11 mouse cellular contexts compared by ENCODE assay signal in the genomic region with DNA sequence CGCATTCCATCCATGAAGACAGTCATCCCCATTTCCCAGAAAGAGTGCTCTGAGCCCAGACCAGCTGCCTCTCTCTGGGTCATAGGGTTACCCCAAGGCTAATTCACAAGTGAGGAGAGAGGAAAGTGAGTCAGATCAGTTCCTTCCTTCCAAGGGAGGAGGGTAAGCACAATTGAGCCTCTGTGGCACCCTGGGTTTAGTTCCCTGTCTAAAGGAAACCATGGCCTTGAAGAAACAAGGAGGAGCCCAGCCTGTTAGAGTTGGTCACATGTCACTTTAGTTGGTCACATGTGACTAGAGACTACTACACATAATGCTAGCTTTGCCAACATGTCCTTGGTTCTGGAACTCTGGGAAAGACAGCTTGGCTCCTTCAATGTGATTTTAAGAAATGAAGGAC. TPM values are rescaled to one million over a fixed set of nuclear protein-coding genes. Genes with fewer than 3 reads are reported as not detected.
DNase-seq lines count a peak whose midpoint lies in the region; ATAC-seq lines count a peak whose summit lies in the region.
"Had no signal": no experiment of that assay in that cellular context is flagged by ENCODE, and none has a peak within 500 bp of the region (broad histone marks: within the 10 kb centered on the region; RNA-seq: fewer than 3 reads in every experiment).

No protein-coding gene starts in this region.

- H3K27ac ChIP-seq in kidney, embryonic 15.5 days, result peak overlapping the region; percentile 95
- peak overlapping the region; percentile 71 for H3K27ac ChIP-seq in embryonic facial prominence, embryonic 14.5 days (replicated peaks; ENCODE audit: low read depth, low read length)
- H3K27ac ChIP-seq in liver, embryonic 16.5 days (ENCODE audit: low read length), result peak overlapping the region; percentile 43; the same call in 1 of the 2 replicates
- H3K27ac ChIP-seq in neural tube, embryonic 15.5 days (replicated peaks), result no peak overlapping the region

- no peaks in the 10 kb centered on the region for H3K36me3 ChIP-seq in kidney, embryonic 15.5 days
- no peaks in the 10 kb centered on the region for H3K36me3 ChIP-seq in embryonic facial prominence, embryonic 14.5 days (ENCODE audit: control insufficient read depth, insufficient read depth, low read length)
- no peaks in the 10 kb centered on the region for H3K36me3 ChIP-seq in liver, embryonic 16.5 days (ENCODE audit: control insufficient read depth, insufficient read depth)
- H3K36me3 ChIP-seq in neural tube, embryonic 15.5 days, result no peaks in the 10 kb centered on the region

- peaks cover 90% of the 10 kb centered on the region for H3K4me1 ChIP-seq in kidney, embryonic 15.5 days
- peaks cover 55% of the 10 kb centered on the region for H3K4me1 ChIP-seq in embryonic facial prominence, embryonic 14.5 days (ENCODE audit: control insufficient read depth, insufficient read depth, low read length)
- H3K4me1 ChIP-seq in liver, embryonic 16.5 days (ENCODE audit: control insufficient read depth, low read depth, low read length), result peaks cover 10% of the 10 kb centered on the region
- H3K4me1 ChIP-seq in neural tube, embryonic 15.5 days, result peaks cover 55% of the 10 kb centered on the region

- no peaks in the 10 kb centered on the region for H3K9me3 ChIP-seq in kidney, embryonic 15.5 days (replicated peaks)
- no peaks in the 10 kb centered on the region for H3K9me3 ChIP-seq in embryonic facial prominence, embryonic 14.5 days (ENCODE audit: control insufficient read depth, low read length)
- no peaks in the 10 kb centered on the region for H3K9me3 ChIP-seq in liver, embryonic 16.5 days (replicated peaks; ENCODE audit: control insufficient read depth, low read length)
- H3K9me3 ChIP-seq in neural tube, embryonic 15.5 days (replicated peaks), result no peaks in the 10 kb centered on the region

- no peak overlapping the region for H3K4me3 ChIP-seq in kidney, embryonic 15.5 days (replicated peaks)
- H3K4me3 ChIP-seq in embryonic facial prominence, embryonic 14.5 days (ENCODE audit: low read depth, low read length), result no peak overlapping the region
- H3K4me3 ChIP-seq in liver, embryonic 16.5 days (ENCODE audit: low read depth, low read length), result no peak overlapping the region
- H3K4me3 ChIP-seq in neural tube, embryonic 15.5 days (replicated peaks), result no peak overlapping the region

- ATAC-seq in kidney, embryonic 15.5 days (replicated peaks; ENCODE audit: low FRiP score), result no peak
- ATAC-seq in embryonic facial prominence, embryonic 14.5 days (ENCODE audit: low read depth), result no peak
- ATAC-seq in liver, embryonic 16.5 days (ENCODE audit: low read depth), result peak; percentile 27; the same call in 1 of the 2 replicates
- ATAC-seq in neural tube, embryonic 15.5 days (ENCODE audit: low FRiP score), result no peak

- DNase-seq in adrenal gland, adult 2 months, result peak; percentile 47
- no peak for DNase-seq in adrenal gland, postnatal 36 days
- DNase-seq in kidney, adult 18-20 months, result no peak
- DNase-seq in embryonic facial prominence, embryonic 14.5 days (ENCODE audit: low spot score), result no peak
- no peak for DNase-seq in embryo, embryonic 10 days (ENCODE audit: low spot score)

- WGBS in kidney, embryonic 15.5 days, result 89% methylated on average over 1 of the region's 1 CpGs
- WGBS in embryonic facial prominence, embryonic 14.5 days, result 86% methylated on average over 1 of the region's 1 CpGs
- WGBS in liver, embryonic 16.5 days (ENCODE audit: insufficient replicate concordance), result 68% methylated on average over 1 of the region's 1 CpGs
- 83% methylated on average over 1 of the region's 1 CpGs for WGBS in neural tube, embryonic 15.5 days

- H3K4me2 ChIP-seq in kidney, embryonic 15.5 days, result no peak overlapping the region
- no peak overlapping the region for H3K4me2 ChIP-seq in embryonic facial prominence, embryonic 14.5 days (ENCODE audit: low read depth, low read length)
- H3K4me2 ChIP-seq in liver, embryonic 16.5 days (ENCODE audit: low read depth, low read length), result no peak overlapping the region
- no peak overlapping the region for H3K4me2 ChIP-seq in neural tube, embryonic 15.5 days

- H3K27me3 ChIP-seq in kidney, embryonic 15.5 days, result no peaks in the 10 kb centered on the region
- H3K27me3 ChIP-seq in embryonic facial prominence, embryonic 14.5 days (replicated peaks; ENCODE audit: control insufficient read depth, insufficient read depth, low read length), result no peaks in the 10 kb centered on the region
- no peaks in the 10 kb centered on the region for H3K27me3 ChIP-seq in liver, embryonic 16.5 days (ENCODE audit: control insufficient read depth, insufficient read depth, low read depth, low read length)
- no peaks in the 10 kb centered on the region for H3K27me3 ChIP-seq in neural tube, embryonic 15.5 days (replicated peaks)
- H3K27me3 ChIP-seq: Patski had no signal

- no peak overlapping the region for H3K9ac ChIP-seq in kidney, embryonic 15.5 days
- no peak overlapping the region for H3K9ac ChIP-seq in embryonic facial prominence, embryonic 14.5 days (ENCODE audit: low read depth, low read length)
- no peak overlapping the region for H3K9ac ChIP-seq in liver, embryonic 16.5 days (ENCODE audit: low read depth, low read length)
- H3K9ac ChIP-seq in neural tube, embryonic 15.5 days (replicated peaks), result no peak overlapping the region

RNA-seq across cellular contexts. Expression of gene Sema3f, which starts 14.5 kb away (rescaled TPM):
- 10 to 100 TPM; 27.2 to 34.8 TPM for total RNA-seq in adrenal gland, adult 2 months (2021)
- 95.1 and 106 TPM in 2 replicates for polyA plus RNA-seq in adrenal gland, adult 2 months (2012; rRNA removed)
- 10 to 100 TPM; 22.6 to 41.3 TPM for total RNA-seq in adrenal gland, postnatal 36 days (2021)
- 21.3 and 23.9 TPM in 2 replicates for polyA plus RNA-seq in kidney, embryonic 15.5 days (2015; fragmentation: Nextera tagmentation; extraction: Ambion mirVana)
- polyA plus RNA-seq in embryonic facial prominence, embryonic 14.5 days (2014; fragmentation: Nextera tagmentation; extraction: Ambion mirVana), result 32.8 and 36.9 TPM in 2 replicates
- 0.41 and 0.86 TPM in 2 replicates for polyA plus RNA-seq in liver, embryonic 16.5 days (2015; fragmentation: Nextera tagmentation; extraction: Ambion mirVana)
- polyA plus RNA-seq in neural tube, embryonic 15.5 days (2015; fragmentation: Nextera tagmentation; extraction: Ambion mirVana), result 10.2 and 12.5 TPM in 2 replicates

RNA-seq across cellular contexts. Expression of gene Gnat1, which starts 45.3 kb away (rescaled TPM):
- total RNA-seq in adrenal gland, adult 2 months (2021), result under 1 TPM in 1 of 2 experiments, not detected in 1; 0.37 TPM
- polyA plus RNA-seq in adrenal gland, adult 2 months (2012; rRNA removed), result 0.10 and 0.16 TPM in 2 replicates
- not detected for total RNA-seq in adrenal gland, postnatal 36 days (2021)
- 3.9 and 4.6 TPM in 2 replicates for polyA plus RNA-seq in kidney, embryonic 15.5 days (2015; fragmentation: Nextera tagmentation; extraction: Ambion mirVana)
- 0.79 and 1.5 TPM in 2 replicates for polyA plus RNA-seq in embryonic facial prominence, embryonic 14.5 days (2014; fragmentation: Nextera tagmentation; extraction: Ambion mirVana)
- polyA plus RNA-seq in liver, embryonic 16.5 days (2015; fragmentation: Nextera tagmentation; extraction: Ambion mirVana), result 1.1 and 1.3 TPM in 2 replicates
- 2.5 and 2.9 TPM in 2 replicates for polyA plus RNA-seq in neural tube, embryonic 15.5 days (2015; fragmentation: Nextera tagmentation; extraction: Ambion mirVana)
- total RNA-seq: gastrocnemius, postnatal 4 days; neutrophil, adult 5-6 weeks had no signal

RNA-seq across cellular contexts. Expression of gene Rbm5, which starts 46.0 kb away (rescaled TPM):
- total RNA-seq in adrenal gland, adult 2 months (2021), result 100 to 1,000 TPM in 1 of 2 experiments, 10 to 100 TPM in 1; 67.1 to 124 TPM
- 61.7 and 67.8 TPM in 2 replicates for polyA plus RNA-seq in adrenal gland, adult 2 months (2012; rRNA removed)
- total RNA-seq in adrenal gland, postnatal 36 days (2021), result 100 to 1,000 TPM in 1 of 2 experiments, 10 to 100 TPM in 1; 91.6 to 126 TPM
- polyA plus RNA-seq in kidney, embryonic 15.5 days (2015; fragmentation: Nextera tagmentation; extraction: Ambion mirVana), result 194 and 207 TPM in 2 replicates
- polyA plus RNA-seq in embryonic facial prominence, embryonic 14.5 days (2014; fragmentation: Nextera tagmentation; extraction: Ambion mirVana), result 145 and 159 TPM in 2 replicates
- 72.7 and 78.3 TPM in 2 replicates for polyA plus RNA-seq in liver, embryonic 16.5 days (2015; fragmentation: Nextera tagmentation; extraction: Ambion mirVana)
- polyA plus RNA-seq in neural tube, embryonic 15.5 days (2015; fragmentation: Nextera tagmentation; extraction: Ambion mirVana), result 229 and 230 TPM in 2 replicates

RNA-seq across cellular contexts. Expression of gene Slc38a3, which starts 55.5 kb away (rescaled TPM):
- total RNA-seq in adrenal gland, adult 2 months (2021), result 1 to 10 TPM in 1 of 2 experiments, under 1 TPM in 1; 0.48 to 2.7 TPM
- polyA plus RNA-seq in adrenal gland, adult 2 months (2012; rRNA removed), result 1.7 and 4.1 TPM in 2 replicates
- 1 to 10 TPM in 1 of 2 experiments, under 1 TPM in 1; 0.30 to 1.0 TPM for total RNA-seq in adrenal gland, postnatal 36 days (2021)
- polyA plus RNA-seq in kidney, embryonic 15.5 days (2015; fragmentation: Nextera tagmentation; extraction: Ambion mirVana), result 7.1 and 8.1 TPM in 2 replicates
- 7.0 and 7.8 TPM in 2 replicates for polyA plus RNA-seq in embryonic facial prominence, embryonic 14.5 days (2014; fragmentation: Nextera tagmentation; extraction: Ambion mirVana)
- polyA plus RNA-seq in liver, embryonic 16.5 days (2015; fragmentation: Nextera tagmentation; extraction: Ambion mirVana), result 60.1 and 75.2 TPM in 2 replicates
- 35.1 and 35.4 TPM in 2 replicates for polyA plus RNA-seq in neural tube, embryonic 15.5 days (2015; fragmentation: Nextera tagmentation; extraction: Ambion mirVana)
- total RNA-seq: neutrophil, adult 5-6 weeks had no signal
